Mouse (Mus musculus): ENCODE measurements around the gene Fstl5.

Gene Fstl5

DNA sequence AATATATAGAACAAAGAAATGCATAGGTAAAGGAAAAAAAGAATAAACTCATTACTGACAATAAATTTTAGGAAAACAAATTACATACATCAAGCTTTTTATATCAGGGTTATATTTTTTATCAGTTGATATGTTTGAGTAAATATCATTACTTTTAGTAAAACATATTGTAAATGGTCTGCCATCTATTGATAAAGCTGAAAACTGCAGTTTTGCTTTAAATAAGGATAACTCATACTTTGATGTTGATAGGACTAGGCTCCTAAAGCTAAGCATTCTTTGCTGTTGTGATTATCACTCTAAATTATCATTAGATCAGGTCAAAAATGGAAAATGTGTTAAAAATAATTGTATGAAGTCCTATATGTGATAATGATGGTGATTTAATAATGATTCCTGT, 493.3 kb downstream of the Fstl5 start:
- DNase-seq = no peak

DNA sequence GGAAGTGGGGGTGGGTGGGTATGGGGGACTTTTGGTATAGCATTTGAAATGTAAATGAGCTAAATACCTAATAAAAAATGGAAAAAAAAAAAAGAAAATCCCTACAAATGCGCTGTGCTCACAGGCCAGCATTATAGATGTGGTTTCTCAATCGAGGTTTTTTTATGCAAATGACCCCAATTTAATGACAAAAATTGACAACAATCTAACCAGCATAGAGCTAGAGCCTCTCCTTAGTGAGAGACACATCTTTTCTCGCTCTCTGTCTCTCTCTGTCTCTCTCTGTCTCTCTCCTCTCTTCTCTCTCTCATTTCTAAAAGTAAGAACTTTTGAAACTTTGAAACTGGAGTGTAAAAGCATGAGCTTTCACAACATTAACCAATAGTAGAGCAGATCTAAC, 498.4 kb downstream of the Fstl5 start:
- no peak for DNase-seq

DNA sequence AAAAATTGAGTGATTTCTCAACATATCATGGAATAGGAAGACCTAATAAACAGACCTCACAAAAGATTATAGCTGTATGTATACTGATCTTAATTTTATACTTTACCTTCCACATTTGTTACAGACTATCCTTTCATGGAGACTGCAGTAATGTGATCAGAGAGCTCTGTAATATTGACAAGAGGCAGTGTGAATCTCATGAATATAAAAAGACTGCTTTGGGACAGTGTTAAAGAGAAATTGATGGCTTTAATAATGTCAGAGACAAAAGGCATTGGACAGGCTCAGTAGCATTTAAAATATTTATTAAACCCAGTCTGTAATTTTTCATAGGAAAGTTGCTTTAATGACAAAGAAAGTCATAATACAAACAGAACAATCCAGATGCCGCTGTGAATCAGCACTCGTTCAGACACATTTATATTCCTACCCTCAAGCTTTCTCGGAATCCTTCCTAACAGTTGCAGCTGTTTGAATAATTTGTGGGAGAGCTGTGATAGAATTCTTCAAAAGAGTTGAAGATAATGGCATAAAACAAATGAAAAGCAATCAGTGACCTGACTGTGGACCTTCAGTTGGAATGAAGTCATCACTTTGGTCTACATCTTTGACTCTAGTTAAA, 499.0 kb downstream of the Fstl5 start:
- no peak for DNase-seq

DNA sequence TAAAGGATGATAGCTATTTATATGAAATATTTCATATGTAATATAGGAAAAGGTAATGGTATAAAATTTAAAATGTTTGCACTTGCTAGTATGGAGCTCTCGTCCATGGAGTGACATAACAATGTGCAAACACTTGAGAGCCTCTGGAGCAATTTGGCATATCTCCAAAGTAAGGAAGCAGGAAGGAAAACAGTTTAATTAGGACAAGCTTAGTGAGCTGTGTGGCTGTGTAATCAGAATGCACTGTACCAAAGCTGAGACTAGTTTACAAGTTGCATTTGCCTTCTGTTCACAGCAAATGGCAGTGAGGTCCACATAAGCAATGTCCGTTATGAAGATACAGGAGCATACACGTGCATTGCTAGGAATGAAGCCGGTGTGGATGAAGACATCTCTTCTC, 519.1 kb downstream of the Fstl5 start:
- no peak for DNase-seq

DNA sequence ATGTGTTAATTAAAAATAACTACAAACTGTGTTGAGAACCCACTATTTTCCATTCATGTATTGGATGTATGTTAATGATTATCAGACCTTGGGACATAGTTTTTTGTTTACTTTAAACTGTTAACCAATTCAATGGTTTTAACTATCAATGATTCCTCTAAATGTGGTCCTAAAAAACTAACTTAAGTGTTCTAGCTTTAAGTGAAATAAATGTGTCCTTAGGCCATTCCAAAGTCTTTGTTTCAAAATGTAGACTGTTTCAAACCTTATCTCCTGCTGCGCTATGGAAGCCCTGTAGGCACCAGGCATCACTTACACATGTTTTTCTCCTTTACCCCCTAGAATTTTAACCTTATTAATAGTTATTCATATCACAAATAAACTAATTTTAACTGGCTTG, 546.0 kb downstream of the Fstl5 start:
- no peak for DNase-seq

DNA sequence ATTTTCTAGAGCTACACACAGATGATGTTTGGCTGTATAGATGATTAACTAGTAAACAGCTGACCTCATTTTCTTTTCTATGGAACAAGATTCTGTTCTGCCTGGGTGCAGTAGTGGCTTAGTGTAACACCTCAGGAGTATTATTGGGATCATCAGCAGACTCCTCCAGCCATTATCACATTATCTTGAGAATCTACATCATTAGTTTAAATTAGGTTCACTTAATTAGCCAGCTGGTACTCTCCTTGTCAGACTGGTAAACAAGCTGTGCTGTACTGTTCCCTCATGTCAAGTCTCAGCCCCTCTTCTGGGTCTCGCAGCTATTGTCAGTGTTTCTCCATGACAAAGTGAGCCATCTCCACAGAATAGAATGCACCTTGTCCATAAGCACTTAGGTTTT, 580.2 kb downstream of the Fstl5 start:
- DNase-seq = no peak

DNA sequence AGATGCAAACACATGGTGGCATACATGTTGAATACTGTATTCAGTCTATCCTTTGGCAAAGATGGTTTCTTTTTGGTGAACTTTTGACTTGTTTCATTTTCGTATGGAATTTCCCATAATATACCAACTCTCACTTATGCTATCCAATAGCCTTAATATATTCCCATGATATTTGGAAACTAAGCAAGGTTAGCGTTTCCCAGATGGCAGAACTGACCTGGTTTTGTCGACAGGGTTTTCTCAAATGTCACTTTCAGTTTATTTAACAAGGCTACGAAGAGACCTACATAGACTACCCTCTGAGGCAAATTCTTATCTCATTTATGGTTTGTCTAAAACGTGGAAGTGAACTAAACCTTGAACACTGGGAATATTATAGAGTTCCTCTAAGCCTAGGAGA, 596.8 kb downstream of the Fstl5 start:
- no peak for DNase-seq

DNA sequence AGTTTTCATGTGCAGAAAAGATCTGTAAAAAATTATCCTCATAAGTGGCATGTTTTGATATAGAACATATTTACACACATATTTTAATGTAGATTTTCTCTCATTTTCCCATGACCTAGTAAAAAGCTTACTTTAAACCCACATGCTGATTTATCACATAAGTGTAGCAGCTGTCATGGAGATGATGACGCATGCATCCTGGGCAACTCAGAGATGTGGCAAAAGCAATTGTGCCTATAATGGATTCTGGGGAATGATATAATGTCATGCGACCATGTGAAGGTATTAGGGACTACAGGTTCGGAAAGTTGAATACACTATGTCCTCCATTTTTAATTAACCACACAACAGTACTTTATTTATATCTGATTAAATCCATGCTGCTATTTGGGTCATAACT, 601.9 kb downstream of the Fstl5 start:
- DNase-seq = no peak

DNA sequence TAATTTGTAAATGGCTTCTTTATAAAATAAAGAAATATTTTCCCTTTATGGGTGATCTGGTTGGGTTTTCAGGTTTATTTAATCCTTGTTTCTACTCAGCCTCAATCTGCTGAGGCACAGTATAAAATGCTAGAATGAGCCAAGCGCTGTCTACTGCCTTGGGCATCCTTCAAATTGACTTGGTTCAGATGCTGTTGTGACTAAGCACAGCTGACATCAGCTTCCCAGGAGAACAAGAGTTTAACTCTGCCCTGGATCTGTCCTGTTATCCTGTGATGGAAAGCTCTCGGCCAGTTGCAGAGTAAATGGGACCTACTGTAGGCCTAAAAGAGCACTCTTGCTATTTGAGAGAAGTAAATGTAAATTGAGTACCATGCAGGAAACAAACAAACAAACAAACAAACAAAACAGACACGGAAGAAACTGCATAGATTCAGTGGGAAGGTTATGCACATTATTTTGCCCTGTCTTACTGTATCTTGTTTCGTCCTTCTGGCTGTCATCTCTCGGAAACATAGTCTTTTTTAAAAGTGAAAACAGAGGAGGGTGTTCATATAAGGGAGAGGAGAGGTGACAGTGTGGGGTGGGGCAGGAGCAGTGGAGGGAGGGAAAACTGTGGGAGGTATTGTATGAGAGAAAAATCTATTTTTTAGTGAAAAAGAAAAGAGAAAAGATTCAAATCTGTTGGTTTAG, 605.9 kb downstream of the Fstl5 start:
- no peak for DNase-seq

DNA sequence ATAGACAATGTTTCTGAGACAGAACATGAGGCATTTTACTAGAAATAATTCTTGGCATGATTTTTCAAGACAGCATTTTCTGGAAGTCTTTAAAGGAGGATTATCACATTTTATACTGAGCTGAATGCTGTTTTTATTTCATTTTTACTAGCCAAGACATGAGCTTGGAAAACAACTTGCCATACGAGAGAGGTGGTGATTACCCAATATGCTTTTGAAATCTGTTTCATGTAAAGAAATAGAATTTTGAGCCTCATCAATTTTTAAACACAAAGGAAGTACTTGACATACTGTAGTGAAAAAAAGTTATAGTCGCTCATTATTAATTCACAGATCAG, 606.4 kb downstream of the Fstl5 start:
- DNase-seq = no peak

DNA sequence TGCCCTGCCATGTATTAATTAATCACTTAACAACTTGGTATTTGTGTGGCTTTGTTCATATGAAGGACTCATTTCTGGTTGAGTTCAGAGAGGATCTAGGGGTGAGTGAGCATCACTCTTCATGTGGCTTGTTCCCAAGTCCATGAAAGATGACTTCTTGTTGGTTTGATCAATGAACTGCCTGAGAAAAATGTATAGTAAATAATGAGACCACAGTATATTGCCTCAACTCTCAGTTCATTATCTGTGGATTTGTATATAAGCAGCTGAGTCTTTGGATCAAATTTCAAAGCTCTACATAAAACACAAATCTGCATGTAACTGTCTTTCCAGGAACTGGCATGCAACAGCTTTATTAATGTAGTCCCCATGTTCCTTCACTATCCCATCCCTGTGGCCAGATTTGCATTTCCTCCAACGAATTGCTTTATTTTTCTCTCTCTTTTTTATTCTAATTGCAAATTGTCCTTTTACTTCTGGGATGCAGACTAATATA, 623.1 kb downstream of the Fstl5 start:
- DNase-seq = no peak

DNA sequence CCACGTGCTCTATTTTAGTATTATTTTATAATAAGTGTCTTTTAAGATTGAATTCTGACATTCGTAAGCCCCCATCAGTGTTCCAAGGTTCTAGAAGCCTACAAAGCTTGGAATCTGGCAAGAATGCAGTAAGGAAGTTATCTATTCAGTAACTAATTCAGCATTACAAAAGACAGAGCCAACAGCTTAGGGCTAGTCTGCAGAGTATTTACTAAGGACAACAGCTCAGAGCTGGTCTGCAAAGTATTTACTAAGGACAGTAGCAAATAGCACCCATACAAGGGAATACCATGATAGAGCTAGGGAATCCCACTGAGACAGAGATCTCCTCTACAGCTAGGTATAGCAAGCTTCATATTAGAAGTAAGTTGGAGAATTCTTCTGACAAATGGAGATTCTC, 665.2 kb downstream of the Fstl5 start:
- DNase-seq = no peak

Measured in kidney, adult 18-20 months (tissue).